Mouse (Mus musculus) adrenal gland (tissue): ENCODE measurements around the gene Mb21d2.

Experiments used
- intact Hi-C: fragments of 180-260 bp; cut with DNase I; formaldehyde crosslinking; loops from one replicate; pipeline ENCODE4 v1.15.1; 2025
- long read RNA-seq, 2 experiments: library from polyadenylated mRNA; unstranded; transcript quantifications; one replicate each; pipeline ENCODE4 v2.0.0; 2020; ENCODE audit warnings: borderline replicate concordance in 1 of 2; ENCODE audit not compliant: insufficient replicate concordance in 1 of 2

Gene Mb21d2
- long read RNA-seq, experiment 1, transcript Mb21d2-201 (2 exons, 3,055 nt): major isoform, 5 of 5 reads
- long read RNA-seq, experiment 1, partial matches to known transcripts: 0 of 5 reads
- long read RNA-seq, experiment 1, other reads (novel, unspliced or antisense): 0 of 5 reads
- long read RNA-seq, experiment 2, partial matches to known transcripts: 0 of 4 reads
- long read RNA-seq, experiment 2, other reads (novel, unspliced or antisense): 0 of 4 reads

DNA sequence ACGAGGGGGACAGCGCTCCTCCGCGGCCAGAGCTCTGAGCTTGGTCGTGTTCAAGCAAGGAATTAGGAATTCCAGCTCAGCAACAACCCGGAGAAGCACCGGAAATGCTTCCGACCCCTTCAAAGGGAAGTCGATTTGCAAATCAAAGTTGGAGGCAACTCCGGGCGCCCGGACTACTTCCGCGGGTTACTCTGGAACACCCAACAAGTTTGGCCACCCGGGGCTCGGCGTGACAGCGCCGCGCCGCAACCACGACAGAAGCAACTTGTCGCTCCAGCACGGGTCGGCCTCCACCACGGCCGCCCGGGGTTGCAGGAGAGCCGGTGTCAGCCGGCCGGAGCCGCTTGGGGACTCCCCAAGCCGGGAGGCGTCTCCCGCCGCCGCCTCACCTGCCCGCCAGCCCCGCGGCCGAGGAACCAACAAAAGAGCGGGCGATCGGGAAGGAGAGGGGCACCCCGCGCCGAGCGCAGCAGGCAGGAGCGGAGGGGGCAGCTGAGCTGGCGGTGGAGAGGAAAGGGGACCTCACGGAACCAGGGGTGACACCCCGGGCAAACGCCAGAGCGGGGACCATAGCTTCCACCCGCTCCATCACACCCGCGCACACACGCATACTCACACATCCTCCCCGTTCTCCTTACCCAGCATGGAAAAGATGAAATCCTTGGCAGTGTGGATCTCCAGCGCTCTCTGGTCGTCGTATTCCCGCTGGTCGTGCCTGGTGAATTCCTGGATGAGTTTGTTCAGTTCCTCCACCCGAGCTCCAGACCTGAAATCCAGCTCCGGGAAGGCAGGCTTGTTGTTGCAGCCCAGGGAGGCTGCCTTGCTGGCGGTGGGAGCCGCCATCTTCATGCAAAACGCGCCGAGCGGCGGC, at the start of gene Mb21d2:
Mb21d2 (minus strand) TSS at position 859 of the 871 bp plus-strand sequence.
- intact Hi-C loops: loop anchor here (5.0 kb wide), 1 partner anchor 87 kb away; no protein-coding TSS in a partner anchor

DNA sequence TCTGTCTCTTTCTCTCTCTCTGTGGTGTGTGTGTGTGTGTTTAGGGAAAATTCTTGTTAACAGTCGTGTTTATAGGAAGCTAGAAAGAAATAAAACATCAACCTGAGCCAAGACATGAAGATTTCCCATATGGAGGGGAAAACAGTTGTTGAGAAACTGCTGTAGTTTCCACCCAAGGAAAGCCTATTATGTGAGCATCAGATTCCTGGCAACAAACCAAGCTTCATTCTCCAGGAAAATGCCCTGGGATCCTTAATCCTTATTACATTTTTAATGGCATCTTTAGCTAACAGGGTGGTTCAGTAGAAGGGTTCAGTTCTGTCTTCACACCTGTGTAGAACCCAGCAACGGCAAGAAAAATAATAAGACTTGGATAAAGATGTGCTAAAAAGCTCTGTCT, 36.8 kb upstream of the Mb21d2 start:
- intact Hi-C loops: no loop called here

GRCm38 (mm10) chr16:28964048-28964447, 34.6 kb upstream of the Mb21d2 start:
- intact Hi-C loops: no loop called here

DNA sequence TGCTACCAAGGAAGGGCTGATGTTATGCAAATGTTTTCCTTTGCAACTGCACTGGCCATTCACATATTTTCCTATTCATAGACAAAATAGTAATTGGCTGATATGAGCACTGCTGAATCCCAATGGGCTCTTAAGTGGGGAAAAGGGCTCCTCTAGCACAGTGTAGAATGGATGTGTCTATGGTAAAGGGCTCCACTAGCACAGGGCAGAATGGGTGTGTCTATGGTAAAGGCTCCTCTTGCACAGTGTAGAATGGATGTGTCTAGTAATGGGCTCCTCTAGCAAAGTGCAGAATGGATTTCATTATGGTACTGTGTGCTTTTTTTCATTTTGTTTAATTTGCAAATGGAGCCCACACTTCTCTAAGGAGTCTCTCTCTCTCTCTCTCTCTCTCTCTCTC, 33.5 kb upstream of the Mb21d2 start:
- intact Hi-C loops: no loop called here

DNA sequence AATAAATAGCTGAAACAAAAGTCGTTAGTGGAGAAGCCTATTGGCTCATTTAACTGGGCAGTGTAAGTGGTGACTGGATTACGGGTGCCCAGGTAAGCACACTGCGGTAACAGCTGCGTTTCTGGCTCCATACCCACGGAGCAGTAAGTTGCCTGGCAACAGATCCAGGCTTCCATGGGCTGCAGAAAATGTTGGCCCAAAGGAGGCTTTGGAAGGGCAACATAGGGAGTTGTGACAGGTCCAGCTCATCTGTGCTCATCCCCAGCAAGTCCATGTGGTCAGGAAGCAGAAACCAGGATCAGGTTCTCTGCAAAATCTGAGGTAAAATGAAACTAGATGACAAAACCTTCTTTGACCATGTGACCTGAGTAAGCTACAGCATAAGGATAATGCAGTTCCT, 20.3 kb upstream of the Mb21d2 start:
- intact Hi-C loops: no loop called here

- intact Hi-C loops: no loop called here
Observed at GRCm38 (mm10) chr16:28943254-28943653, 13.8 kb upstream of the Mb21d2 start.

DNA sequence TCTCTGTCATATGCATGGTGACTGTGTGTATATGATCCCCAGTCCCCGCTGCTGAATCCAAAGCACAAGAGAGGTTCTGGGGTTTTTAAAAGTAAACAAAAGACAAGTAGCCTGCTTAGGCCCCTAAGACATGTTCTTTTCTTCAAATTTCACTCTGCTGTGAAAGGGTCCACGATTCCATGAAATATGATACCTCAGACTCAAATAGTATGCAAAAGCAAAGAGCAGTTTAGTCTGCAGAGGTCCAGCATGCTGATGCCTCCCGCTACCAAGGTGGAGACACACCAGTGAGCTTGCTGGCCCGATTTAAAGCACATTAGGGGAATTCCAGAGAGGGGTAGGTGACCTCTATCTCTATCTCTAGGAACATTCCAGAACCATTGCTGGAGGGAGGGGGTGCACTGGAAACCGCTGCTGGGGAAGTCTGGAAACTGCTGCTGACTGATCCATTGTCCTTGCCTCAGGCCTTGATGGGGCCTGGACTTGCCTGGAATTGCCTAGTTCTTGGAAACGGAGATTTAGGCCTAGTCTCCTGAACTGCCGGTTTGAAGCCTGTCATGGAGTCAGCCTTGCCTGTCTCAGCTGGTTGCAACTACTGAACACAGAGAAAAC, 6.8 kb upstream of the Mb21d2 start:
- intact Hi-C loops: no loop called here

DNA sequence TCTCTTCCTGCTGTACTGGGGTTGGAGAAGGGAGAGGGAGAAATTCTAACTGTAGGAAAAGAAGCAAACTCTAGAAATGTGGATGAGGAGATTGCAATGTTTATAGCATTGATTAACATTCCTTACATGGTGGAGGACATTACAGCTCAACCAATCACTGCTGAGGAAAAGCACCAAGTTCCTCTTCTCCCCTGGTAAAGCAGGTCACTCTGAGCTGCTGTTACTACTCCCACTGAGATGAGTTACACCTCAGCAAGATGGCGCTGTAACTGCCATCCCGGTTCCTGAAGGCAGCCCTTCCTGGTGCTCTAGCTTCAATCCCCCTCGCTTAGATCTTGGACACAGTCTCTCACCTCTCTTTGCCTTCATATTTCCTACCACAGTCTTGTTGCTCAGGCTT, 6.2 kb upstream of the Mb21d2 start:
- intact Hi-C loops: no loop called here

DNA sequence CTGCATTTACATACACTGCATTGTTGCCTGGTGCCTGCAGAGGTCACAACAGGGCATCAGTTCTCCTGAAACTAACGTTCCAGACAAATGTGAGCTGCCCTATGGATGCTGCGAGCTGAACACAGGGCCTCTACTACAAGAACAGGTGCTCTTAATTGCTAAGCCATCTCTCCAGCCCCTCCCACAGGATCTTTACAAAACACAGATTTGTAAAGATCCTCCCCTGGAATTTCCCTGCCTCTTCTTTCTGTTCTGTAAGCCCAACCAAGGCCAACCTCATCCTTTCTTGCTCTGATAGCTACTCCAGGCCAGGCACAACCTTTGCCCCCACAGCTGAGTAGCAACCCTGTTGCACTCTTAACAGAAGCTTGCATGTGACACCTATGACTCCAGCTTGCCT, 1.7 kb upstream of the Mb21d2 start:
- intact Hi-C loops: no loop called here

DNA sequence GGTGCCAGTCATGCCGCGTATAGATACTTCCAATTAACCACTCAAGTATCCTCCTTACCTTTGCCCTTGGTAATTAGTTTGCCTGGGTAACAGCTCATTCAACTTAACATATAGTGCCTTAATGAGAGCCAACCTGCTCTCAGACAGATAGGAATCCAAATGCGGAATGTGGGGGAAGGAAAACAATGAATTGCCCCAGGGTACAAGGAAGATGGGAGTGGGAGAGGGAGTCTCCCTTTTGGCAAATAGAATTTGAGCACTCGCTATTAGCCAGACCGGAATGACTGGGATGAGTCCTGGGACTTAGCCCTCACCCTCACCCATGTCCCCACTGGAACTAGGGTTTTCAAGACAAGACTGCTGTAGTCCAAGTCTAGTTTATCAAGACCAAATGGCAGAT, 953 bp upstream of the Mb21d2 start:
- intact Hi-C loops: no loop called here

- intact Hi-C loops: loop anchor here (5.0 kb wide), 1 partner anchor 87 kb away; no protein-coding TSS in a partner anchor
Observed at GRCm38 (mm10) chr16:28929686-28930291, 316 bp upstream of the Mb21d2 start.

DNA sequence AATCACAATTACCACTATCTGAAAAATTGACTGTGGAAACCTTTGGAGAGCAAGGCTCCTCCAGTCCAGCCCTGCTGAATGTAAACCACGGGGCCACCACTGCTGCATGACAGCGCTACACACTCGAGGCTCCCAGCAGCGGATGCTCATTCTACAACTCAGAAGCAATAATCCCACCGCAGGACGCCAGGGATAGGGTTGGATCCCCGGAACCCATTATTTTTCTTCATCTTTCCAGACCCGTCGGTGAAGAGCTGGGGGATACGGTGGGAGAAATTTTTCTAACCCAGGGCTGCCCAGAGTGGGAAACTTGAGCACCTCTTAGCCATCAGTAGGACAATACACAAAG, 1.0 kb downstream of the Mb21d2 start:
- intact Hi-C loops: loop anchor here (5.0 kb wide), 1 partner anchor 86 kb away; no protein-coding TSS in a partner anchor

GRCm38 (mm10) chr16:28927381-28927780, 2.1 kb downstream of the Mb21d2 start:
- intact Hi-C loops: loop anchor here (5.0 kb wide), 1 partner anchor 85 kb away; no protein-coding TSS in a partner anchor

GRCm38 (mm10) chr16:28919320-28919885, 10.1 kb downstream of the Mb21d2 start:
- intact Hi-C loops: no loop called here

GRCm38 (mm10) chr16:28915362-28915761, 14.1 kb downstream of the Mb21d2 start:
- intact Hi-C loops: no loop called here

- intact Hi-C loops: no loop called here
Observed at GRCm38 (mm10) chr16:28914709-28915108, 14.8 kb downstream of the Mb21d2 start.

- intact Hi-C loops: no loop called here
Observed at GRCm38 (mm10) chr16:28911414-28912050, 17.9 kb downstream of the Mb21d2 start.

DNA sequence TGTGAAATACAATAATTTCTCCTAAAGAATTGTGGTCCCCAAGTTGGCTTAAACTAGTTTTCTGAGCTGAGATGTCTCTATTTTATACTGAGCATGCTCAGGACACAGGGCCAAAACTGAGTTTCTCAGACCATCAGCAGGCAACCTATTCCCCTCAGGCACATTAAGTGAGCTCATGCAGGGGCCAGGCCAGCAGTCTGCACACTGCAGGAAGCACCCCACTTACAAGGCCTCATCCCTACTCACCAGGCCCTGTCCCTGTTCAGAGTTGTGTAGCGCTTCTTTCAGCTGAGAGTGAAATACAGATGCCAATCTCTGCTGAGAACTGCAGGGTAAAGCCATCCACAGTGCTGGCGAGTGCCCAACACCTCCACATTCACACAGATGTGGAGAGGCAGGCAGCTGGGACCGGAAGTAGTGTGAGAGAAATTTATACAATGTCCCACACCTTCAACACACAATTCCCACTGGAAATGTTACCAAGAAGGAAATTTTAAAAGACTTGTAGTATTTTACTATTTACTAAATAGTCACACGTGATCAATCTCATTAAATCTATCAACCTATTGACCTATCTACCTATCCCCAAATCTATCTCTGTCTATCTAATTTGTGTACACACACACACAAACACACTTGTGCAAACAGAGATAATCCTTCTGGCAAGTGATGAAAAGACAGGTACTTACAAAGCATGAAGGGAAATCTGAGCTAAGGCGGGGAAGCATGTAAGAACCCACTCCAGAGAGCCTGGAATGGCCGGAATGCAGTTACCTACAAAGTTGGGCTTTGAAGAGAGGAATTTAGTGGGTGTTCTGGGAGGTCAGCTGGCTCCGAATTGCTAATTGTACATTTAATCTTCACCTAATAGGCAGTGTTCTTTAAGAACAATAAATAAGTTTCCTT, 22.9 kb downstream of the Mb21d2 start:
- intact Hi-C loops: no loop called here

DNA sequence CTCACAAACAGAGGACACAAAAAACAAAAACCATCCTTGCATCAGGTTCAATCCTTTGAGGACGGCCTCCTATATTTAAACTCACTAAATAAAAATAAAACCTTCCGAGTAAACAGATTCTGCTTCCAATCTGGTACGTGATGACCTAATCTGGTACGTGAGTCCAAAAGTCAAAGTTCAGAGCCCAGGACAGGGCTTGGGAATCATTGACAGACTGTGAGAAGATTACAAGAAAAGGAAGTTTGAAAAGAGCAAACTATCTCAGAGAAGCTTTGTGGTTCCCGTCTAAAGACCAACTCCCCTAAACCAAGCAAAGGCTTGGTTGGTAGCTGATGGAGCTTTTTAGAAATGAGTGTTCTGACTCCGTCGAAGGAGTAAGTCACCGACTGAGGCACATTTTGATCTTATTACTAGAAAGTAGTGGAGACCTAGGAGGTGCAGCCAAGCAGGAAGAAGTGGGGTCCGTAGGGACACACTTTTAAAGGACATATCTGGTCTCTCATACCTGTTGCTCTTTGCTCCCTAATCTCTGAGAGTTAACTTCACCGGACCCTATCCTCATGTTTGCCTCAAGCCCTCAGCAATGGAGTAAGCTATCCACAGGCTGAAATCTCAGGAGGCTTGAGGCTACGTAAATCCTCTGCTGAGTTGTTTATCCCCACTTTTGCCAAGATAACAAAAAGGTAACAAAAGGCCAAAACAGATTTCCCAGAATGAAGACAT, 23.7 kb downstream of the Mb21d2 start:
- intact Hi-C loops: no loop called here
